Mouse (Mus musculus): ENCODE measurements around the gene Rabgap1l.

GRCm38 (mm10) chr1:160534571-160535335 is 258.3 kb downstream of the Rabgap1l start:
- TF ChIP-seq CTCF (IDR thresholded peaks at IDR 0.05; ENCODE audit: extremely low read depth, insufficient read depth, low read length) (no peak), POLR2A (IDR thresholded peaks at IDR 0.05; ENCODE audit: extremely low read depth, insufficient read depth, low read length) (no peak)

All from cortical plate, adult 2 months (tissue).